Mouse (Mus musculus): ENCODE measurements around the gene Wipf1. TPM values are rescaled to one million over a fixed set of nuclear protein-coding genes. Genes with fewer than 3 reads are reported as not detected.
"Not testable (repeated sequence)": the region's sequence is repeated elsewhere in the genome, so short reads cannot be mapped to it uniquely, and the experiment has no call there.

The Wipf1 gene
- 10 to 100 TPM; 54.2 to 66.6 TPM for polyA plus RNA-seq (2017; shearing (Covaris generic))

- ATAC-seq = no peak
Observed at GRCm38 (mm10) chr2:73529356-73530330, at the start of gene Wipf1. Gene Wipf1 (minus strand): TSS chr2:73529734.

DNA sequence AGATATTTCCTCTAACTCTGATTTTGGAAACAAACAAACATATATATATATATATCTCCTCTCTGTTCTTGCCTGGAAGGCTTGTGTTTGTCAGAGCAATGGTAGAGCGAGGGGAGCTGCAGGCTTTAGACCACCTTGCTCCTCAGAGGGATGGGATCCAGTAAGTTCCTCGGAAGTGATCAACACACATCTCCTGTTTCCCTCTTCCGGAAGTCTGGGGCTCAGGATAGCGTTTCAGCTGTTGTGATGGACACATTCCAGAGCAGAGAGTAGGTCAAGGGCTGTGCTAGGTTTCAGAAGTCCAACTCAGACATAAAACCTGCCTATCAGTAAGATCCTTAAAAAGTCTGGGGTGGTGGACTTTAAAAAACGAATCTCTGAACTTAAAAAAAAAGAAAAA lies 49.6 kb upstream of the Wipf1 start:
- no peak for ATAC-seq

GRCm38 (mm10) chr2:73574418-73574817 lies 44.9 kb upstream of the Wipf1 start:
- no peak for ATAC-seq

DNA sequence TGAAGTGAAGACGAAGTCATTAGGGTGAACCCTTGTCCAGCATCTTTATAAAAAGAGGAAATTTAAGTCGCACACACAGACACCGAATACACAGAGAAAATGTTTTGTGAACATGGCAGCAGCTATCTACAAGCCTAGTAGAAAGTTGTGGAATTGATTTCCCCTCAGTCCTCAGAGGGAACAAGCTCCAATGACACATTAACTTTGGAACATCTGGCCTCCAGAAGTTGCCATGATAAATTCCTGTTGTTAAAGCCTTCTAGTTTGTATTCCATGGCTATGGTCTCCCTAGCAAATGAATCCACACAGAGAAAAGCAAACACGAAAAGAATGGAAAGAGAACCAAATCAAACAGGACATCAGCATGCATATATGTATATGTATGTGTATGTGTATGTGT lies 44.0 kb upstream of the Wipf1 start:
- ATAC-seq = no peak

DNA sequence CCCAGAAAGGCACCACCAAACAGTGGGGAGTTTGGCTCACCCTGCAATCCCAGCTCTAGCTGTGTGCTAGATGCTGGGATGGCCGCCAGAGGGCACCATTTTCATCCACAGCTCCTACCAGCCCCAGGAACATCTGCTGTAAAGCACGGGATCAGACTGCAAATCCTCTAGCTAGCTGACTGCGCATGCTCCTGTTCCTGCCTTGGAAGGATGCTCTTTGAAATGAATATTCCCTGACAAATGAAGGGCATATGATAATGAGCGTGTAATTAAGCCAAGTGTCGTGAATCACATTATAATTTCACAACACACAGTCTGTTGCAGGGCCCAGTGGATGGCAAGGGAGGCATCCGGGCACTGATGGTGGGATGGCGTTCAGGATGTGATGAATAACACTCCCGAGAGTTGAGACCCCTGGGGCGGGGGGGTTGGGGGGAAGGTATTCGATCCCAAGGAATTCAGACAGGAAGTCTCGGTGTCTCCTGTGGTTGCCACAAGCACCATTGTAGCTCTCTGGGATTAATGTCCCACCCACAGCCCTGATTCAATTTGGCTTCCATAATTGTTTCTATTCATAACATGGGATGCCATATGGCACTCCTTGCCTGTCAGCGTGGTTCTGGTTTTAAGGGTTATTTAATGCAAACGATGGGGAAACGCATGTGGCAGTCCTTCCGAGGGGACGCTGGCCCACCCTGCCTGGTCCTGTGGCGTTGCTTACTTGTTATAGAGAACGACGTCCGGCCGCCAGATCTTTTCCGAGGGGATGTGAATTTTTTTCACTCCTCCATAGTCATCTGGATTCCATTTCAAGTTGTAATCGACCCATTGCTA lies 43.2 kb upstream of the Wipf1 start:
- no peak for ATAC-seq

DNA sequence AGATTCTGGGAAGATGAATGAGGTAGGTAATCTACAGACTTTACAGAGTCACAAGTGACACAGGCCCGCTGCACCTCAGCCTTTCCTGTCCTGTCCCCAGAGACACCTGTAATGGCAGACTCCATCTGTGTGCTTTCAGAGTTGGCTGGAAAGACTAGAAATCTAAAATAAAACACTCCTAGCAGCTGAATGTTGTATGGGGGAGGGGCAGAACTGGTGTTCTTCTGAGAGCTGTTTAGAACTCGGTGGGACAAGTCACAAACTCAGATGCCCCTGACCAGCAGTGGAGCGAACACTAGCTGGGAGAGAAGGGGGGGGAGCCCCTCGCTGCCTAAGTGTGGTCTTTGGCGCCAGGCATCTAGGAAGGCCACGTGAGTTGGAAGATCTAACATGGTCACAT lies 42.4 kb upstream of the Wipf1 start:
- no peak for ATAC-seq

GRCm38 (mm10) chr2:73571304-73571703 lies 41.8 kb upstream of the Wipf1 start:
- no peak for ATAC-seq

- ATAC-seq = peak; percentile 97
Observed at GRCm38 (mm10) chr2:73566989-73567605, 37.6 kb upstream of the Wipf1 start.

DNA sequence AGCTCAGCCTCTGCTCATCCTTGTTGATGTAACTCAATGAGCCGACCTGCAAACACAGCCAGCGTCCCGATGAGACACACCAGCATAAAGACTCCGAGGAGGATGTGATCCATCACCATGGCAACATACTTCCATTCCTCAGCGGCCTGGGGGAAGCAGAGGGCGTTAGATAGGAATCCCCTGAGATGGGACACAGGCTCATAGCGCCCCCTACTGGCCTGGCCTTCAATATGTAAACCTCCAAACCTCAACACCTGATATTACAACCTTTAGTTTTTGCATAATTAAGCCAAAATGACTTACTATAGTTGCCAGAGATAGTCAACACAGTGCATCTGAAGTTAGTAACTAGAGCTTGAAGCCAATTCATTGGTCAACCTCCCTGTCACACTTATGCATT lies 36.6 kb upstream of the Wipf1 start:
- ATAC-seq = no peak

- ATAC-seq = no peak
Observed at GRCm38 (mm10) chr2:73563690-73564089, 34.2 kb upstream of the Wipf1 start.

DNA sequence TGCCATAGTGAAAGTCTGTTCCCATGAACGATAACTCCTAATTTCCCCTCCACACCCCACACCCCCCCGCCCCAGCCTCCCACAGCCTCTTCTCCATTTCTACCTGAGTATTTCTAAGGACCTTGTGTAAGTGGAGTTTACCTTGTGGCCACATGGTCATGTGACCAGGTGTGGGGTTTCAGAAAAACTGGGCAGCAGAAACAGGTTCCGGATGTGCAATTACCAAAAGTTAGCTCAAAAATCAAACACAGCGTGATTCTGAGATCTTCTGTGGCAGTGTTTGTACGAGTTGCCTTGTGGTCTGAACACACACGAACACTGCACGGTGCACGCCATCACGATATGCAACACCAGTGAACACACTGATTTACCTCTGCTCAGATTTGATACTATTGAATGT lies 33.1 kb upstream of the Wipf1 start:
- no peak for ATAC-seq

DNA sequence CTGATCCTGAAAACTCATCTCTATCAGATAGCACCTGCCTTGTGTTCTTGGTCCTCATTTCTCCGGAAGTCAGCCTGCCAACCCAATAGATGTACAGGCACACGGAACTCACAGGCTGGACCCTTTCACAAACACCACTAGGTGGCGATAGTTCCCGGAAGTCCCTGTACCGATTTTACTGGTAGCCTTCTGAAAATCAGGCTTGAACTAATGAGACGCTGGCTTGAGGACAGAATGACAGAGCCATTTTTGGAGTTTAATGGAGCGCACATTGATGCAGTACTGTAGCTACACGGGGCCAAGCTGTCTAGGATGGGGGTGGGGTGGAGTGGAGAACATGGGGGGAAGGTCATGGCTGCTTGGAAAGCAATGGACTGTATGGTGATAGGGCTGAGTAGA lies 32.1 kb upstream of the Wipf1 start:
- ATAC-seq = peak; percentile 88

DNA sequence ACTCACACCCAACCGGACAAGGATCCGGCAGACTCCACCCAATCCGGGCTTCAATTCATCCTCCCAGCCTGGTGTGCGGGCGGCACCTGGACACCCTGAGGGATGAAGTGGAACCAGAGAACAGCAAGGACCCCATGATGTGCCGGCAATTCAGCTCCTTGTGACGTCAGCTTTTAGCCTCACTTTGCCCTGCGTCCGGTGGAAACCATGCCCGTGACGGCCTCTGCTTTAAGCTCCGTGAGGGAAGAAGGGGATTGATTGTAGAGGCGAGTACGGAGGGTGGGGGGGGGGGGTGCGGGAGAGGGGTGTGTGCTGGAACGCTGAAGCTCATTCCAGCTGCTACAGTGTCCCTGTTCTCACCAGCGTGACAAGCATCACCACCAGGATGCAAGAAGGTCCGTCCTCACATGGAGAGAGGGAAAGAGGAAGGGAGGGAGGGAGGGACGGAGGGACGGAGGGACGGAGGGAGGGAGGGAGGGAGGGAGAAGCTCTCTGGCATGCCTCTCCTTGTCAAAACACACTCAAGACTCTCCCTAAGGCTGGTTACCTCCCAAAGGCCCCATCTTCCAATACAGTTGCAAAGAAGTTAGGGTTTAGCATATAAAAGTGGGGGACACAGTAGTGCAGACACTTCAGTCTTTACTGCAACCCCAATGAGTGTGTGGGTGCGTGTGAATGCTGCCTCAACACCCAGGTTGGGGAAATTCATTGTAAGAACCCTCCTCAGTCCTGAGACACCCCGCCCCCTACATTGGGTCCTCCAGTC lies 31.5 kb upstream of the Wipf1 start:
- ATAC-seq = no peak

- no peak for ATAC-seq
Observed at GRCm38 (mm10) chr2:73560445-73560844, 30.9 kb upstream of the Wipf1 start.

GRCm38 (mm10) chr2:73557956-73558355 lies 28.4 kb upstream of the Wipf1 start:
- no peak for ATAC-seq

DNA sequence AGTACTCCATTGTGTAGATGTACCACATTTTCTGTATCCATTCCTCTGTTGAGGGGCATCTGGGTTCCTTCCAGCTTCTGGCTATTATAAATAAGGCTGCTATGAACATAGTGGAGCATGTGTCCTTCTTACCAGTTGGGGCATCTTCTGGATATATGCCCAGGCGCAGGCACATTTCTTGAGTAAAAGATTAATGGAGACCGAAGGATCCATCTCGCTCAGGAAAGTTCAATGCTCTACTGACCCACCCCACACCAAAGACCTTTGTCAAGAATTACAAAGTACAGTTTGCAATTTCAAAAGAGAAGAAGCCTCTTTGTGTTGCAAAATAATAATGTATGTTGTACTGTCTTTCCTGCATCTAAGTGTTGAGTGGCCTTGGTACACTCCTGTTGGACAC lies 27.5 kb upstream of the Wipf1 start:
- not testable (repeated sequence) for ATAC-seq

- no peak for ATAC-seq
Observed at GRCm38 (mm10) chr2:73554389-73554788, 24.9 kb upstream of the Wipf1 start.

- ATAC-seq = no peak
Observed at GRCm38 (mm10) chr2:73552926-73553325, 23.4 kb upstream of the Wipf1 start.

DNA sequence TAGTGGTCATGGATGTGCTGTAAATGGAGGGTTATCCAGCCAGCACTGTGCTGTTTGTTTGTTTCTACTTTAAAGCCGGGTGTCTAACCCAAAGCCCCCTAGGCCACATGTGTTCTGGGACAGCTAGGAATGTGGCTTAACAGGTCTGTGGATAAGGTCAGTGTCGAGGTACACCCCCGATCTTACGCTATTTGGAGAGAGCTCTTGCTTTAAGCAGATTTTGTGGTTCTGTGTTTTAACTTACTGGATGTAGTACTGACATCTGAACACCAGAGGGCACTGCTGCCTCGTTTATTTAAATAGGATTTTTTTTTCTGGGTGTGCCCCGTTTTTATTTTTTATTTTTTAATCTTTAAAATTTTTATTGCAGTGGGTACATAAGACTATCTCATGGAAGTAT lies 21.2 kb upstream of the Wipf1 start:
- ATAC-seq = peak; percentile 46

GRCm38 (mm10) chr2:73548542-73548941 lies 19.0 kb upstream of the Wipf1 start:
- ATAC-seq = peak; percentile 27

- ATAC-seq = peak; percentile 68
Observed at GRCm38 (mm10) chr2:73547256-73547655, 17.7 kb upstream of the Wipf1 start.

DNA sequence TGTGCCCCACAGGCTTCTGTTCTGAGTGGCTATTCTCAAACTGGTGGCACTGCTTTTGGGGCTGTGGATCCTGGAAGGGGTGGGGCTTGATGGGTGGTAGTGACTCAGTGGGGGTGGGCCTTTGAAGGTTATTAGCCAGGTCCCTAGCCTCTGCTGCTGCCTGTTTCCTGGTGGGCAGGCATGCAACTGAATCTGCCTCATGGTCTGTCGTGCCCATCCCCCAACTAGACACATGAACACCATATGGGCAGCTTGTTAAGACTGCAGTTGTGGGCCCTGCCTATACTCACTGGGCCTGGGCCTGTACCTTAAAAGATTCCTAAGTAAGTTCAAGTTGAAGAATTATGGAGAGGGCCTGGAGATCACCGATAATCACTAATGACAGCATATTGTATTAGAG lies 16.0 kb upstream of the Wipf1 start:
- ATAC-seq = no peak
